Mouse (Mus musculus): ENCODE measurements around the gene Dus3l.

Dus3l gene

GRCm38 (mm10) chr17:56754271-56755185 is 10.0 kb upstream of the Dus3l start:
- DNase-seq (ENCODE audit: low read depth): no peak

- DNase-seq (ENCODE audit: low read depth): peak; percentile 36
Measured at GRCm38 (mm10) chr17:56756703-56757399, 7.7 kb upstream of the Dus3l start.

GRCm38 (mm10) chr17:56757416-56758123 is 7.0 kb upstream of the Dus3l start, which contains the start of gene Nrtn:
Nrtn (minus strand) TSS chr17:56757530.
- peak; percentile 43 for DNase-seq (ENCODE audit: low read depth)

- DNase-seq (ENCODE audit: low read depth): peak; percentile 82
Measured at GRCm38 (mm10) chr17:56758132-56758531, 6.4 kb upstream of the Dus3l start.

GRCm38 (mm10) chr17:56759261-56759660 is 5.3 kb upstream of the Dus3l start:
- no peak for DNase-seq (ENCODE audit: low read depth)

GRCm38 (mm10) chr17:56761077-56761476 is 3.5 kb upstream of the Dus3l start:
- no peak for DNase-seq (ENCODE audit: low read depth)

- DNase-seq (ENCODE audit: low read depth): peak; percentile 95
Measured at GRCm38 (mm10) chr17:56761991-56762410, 2.6 kb upstream of the Dus3l start.

- DNase-seq (ENCODE audit: low read depth): peak; percentile 89
Measured at GRCm38 (mm10) chr17:56762769-56763731, 1.5 kb upstream of the Dus3l start.

GRCm38 (mm10) chr17:56763741-56764250 is 761 bp upstream of the Dus3l start:
- peak; percentile 32 for DNase-seq (ENCODE audit: low read depth)

- no peak for DNase-seq (ENCODE audit: low read depth)
Measured at GRCm38 (mm10) chr17:56765431-56765830, 874 bp downstream of the Dus3l start.

- DNase-seq (ENCODE audit: low read depth): no peak
Measured at GRCm38 (mm10) chr17:56766631-56767405, 2.3 kb downstream of the Dus3l start.

GRCm38 (mm10) chr17:56767531-56768135 is 3.1 kb downstream of the Dus3l start:
- DNase-seq (ENCODE audit: low read depth): no peak

- no peak for DNase-seq (ENCODE audit: low read depth)
Measured at GRCm38 (mm10) chr17:56768941-56769340, 4.4 kb downstream of the Dus3l start.

- no peak for DNase-seq (ENCODE audit: low read depth)
Measured at GRCm38 (mm10) chr17:56769950-56770349, 5.4 kb downstream of the Dus3l start, which contains the start of gene Prr22. Prr22 (plus strand) TSS chr17:56770250.

GRCm38 (mm10) chr17:56777568-56777967 is 13.0 kb downstream of the Dus3l start:
- DNase-seq (ENCODE audit: low read depth): no peak

GRCm38 (mm10) chr17:56778779-56779362 is 14.3 kb downstream of the Dus3l start:
- no peak for DNase-seq (ENCODE audit: low read depth)

GRCm38 (mm10) chr17:56780291-56780978 is 15.9 kb downstream of the Dus3l start:
- no peak for DNase-seq (ENCODE audit: low read depth)

- no peak for DNase-seq (ENCODE audit: low read depth)
Measured at GRCm38 (mm10) chr17:56788886-56789285, 24.3 kb downstream of the Dus3l start.

GRCm38 (mm10) chr17:56789286-56789685 is 24.7 kb downstream of the Dus3l start:
- no peak for DNase-seq (ENCODE audit: low read depth)

All from naive thymus-derived CD4-positive, alpha-beta T cell, adult 2 months (primary cell).